Mouse (Mus musculus): ENCODE data around the gene Ddx23.

DNA sequence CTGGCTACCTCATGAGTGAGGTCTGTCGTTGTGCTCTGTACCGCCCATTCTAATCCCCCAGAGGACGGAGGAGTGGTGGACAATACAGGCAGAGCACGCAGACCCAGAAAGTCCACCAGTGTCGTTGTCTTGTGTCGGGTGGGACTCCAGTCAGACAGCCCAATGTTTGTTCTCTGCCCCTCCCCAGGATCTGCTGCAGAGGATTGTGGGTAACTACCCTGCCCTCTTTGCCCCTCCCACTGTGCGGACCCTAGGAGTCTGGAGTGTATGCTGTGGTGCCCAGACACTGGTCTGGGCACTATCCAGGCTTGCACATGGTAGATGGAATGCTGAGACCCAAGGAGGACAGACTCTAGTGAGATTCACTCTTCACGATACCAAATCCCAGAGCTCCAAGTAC lies 33.5 kb upstream of the Ddx23 start:
- TF ChIP-seq USF1 (IDR thresholded peaks at IDR 0.05; ENCODE audit: low read depth): no peak
- no peak for TF ChIP-seq MYOG (IDR thresholded peaks at IDR 0.05; ENCODE audit: control insufficient read depth, extremely low read depth, insufficient read length)
